Mouse (Mus musculus): ENCODE data around the gene Tent5c. TPM values are rescaled to one million over a fixed set of nuclear protein-coding genes. Genes with fewer than 3 reads are reported as not detected.

Gene Tent5c
- polyA plus RNA-seq, 1 experiment, result 0.13 TPM

GRCm38 (mm10) chr3:100474536-100474935 lies 14.6 kb downstream of the Tent5c start:
- Histone ChIP-seq H3K4me3 (no peak overlapping the region), H3K79me2 (ENCODE audit: control insufficient read depth, insufficient read depth) (no peaks in the 10 kb centered on the region), H3ac (ENCODE audit: control insufficient read depth, insufficient read length) (no peak overlapping the region), H3K36me3 (ENCODE audit: control insufficient read depth, insufficient read depth) (no peaks in the 10 kb centered on the region), H3K27me3 (ENCODE audit: control insufficient read depth, insufficient read depth, insufficient read length) (no peaks in the 10 kb centered on the region), H3K4me2 (ENCODE audit: low read depth) (no peak overlapping the region)
- TF ChIP-seq SRF (IDR thresholded peaks at IDR 0.05; ENCODE audit: control insufficient read depth, insufficient read length, low read depth), result no peak

GRCm38 (mm10) chr3:100473146-100473545 lies 16.0 kb downstream of the Tent5c start:
- TF ChIP-seq SRF (IDR thresholded peaks at IDR 0.05; ENCODE audit: control insufficient read depth, insufficient read length, low read depth), result no peak
- no peak for TF ChIP-seq CEBPB (IDR thresholded peaks at IDR 0.05; ENCODE audit: insufficient read depth, poor library complexity, severe bottlenecking)
- no peak for TF ChIP-seq E2F4 (IDR thresholded peaks at IDR 0.05; ENCODE audit: insufficient read depth)
- no peak for TF ChIP-seq REST (IDR thresholded peaks at IDR 0.05; ENCODE audit: insufficient read depth, insufficient read length)
- TF ChIP-seq TCF3 (IDR thresholded peaks at IDR 0.05; ENCODE audit: insufficient read length, low read depth), result no peak
- TF ChIP-seq MYOG (IDR thresholded peaks at IDR 0.05; ENCODE audit: control insufficient read depth in 1 of 3, insufficient read depth in 1 of 3, insufficient read length in 2 of 3, low read depth in 2 of 3), result no peak
- no peak for TF ChIP-seq MYOD1 (IDR thresholded peaks at IDR 0.05; ENCODE audit: control insufficient read depth in 1 of 3, insufficient read length in 2 of 3, low read depth in 2 of 3)
- Histone ChIP-seq H3K27me3 (ENCODE audit: control insufficient read depth, insufficient read depth, insufficient read length) (no peaks in the 10 kb centered on the region), H3ac (ENCODE audit: control insufficient read depth, insufficient read length) (no peak overlapping the region), H3K36me3 (ENCODE audit: control insufficient read depth, insufficient read depth) (no peaks in the 10 kb centered on the region), H3K4me2 (ENCODE audit: low read depth) (no peak overlapping the region), H3K79me2 (ENCODE audit: control insufficient read depth, insufficient read depth) (no peaks in the 10 kb centered on the region), H3K4me3 (no peak overlapping the region)

GRCm38 (mm10) chr3:100470902-100471301 lies 18.2 kb downstream of the Tent5c start:
- Histone ChIP-seq H3ac (ENCODE audit: control insufficient read depth, insufficient read length) (no peak overlapping the region), H3K4me2 (ENCODE audit: low read depth) (no peak overlapping the region), H3K4me3 (no peak overlapping the region), H3K27me3 (ENCODE audit: control insufficient read depth, insufficient read depth, insufficient read length) (no peaks in the 10 kb centered on the region), H3K36me3 (ENCODE audit: control insufficient read depth, insufficient read depth) (no peaks in the 10 kb centered on the region), H3K79me2 (ENCODE audit: control insufficient read depth, insufficient read depth) (no peaks in the 10 kb centered on the region)
- TF ChIP-seq TCF12 (IDR thresholded peaks at IDR 0.05; ENCODE audit: insufficient read depth, poor library complexity, severe bottlenecking), result no peak
- no peak for TF ChIP-seq POLR2AphosphoS2 (IDR thresholded peaks at IDR 0.05; ENCODE audit: insufficient read length, low read depth)
- TF ChIP-seq POLR2A (IDR thresholded peaks at IDR 0.05; ENCODE audit: insufficient read length, low read depth), result no peak
- TF ChIP-seq CEBPB (IDR thresholded peaks at IDR 0.05; ENCODE audit: insufficient read depth, poor library complexity, severe bottlenecking), result no peak
- no peak for TF ChIP-seq MAX (IDR thresholded peaks at IDR 0.05; ENCODE audit: low read depth)
- TF ChIP-seq USF1 (IDR thresholded peaks at IDR 0.05; ENCODE audit: low read depth), result no peak
- no peak for TF ChIP-seq MYOD1 (IDR thresholded peaks at IDR 0.05; ENCODE audit: control insufficient read depth in 1 of 3, insufficient read length in 2 of 3, low read depth in 2 of 3)
- no peak for TF ChIP-seq MYOG (IDR thresholded peaks at IDR 0.05; ENCODE audit: control insufficient read depth in 1 of 3, insufficient read depth in 1 of 3, insufficient read length in 2 of 3, low read depth in 2 of 3)
- TF ChIP-seq SRF (IDR thresholded peaks at IDR 0.05; ENCODE audit: control insufficient read depth, insufficient read length, low read depth), result no peak
- TF ChIP-seq E2F4 (IDR thresholded peaks at IDR 0.05; ENCODE audit: insufficient read depth), result no peak

- Histone ChIP-seq H3K36me3 (ENCODE audit: control insufficient read depth, insufficient read depth) (no peaks in the 10 kb centered on the region), H3ac (ENCODE audit: control insufficient read depth, insufficient read length) (no peak overlapping the region), H3K79me2 (ENCODE audit: control insufficient read depth, insufficient read depth) (no peaks in the 10 kb centered on the region), H3K4me3 (no peak overlapping the region), H3K4me2 (ENCODE audit: low read depth) (no peak overlapping the region), H3K27me3 (ENCODE audit: control insufficient read depth, insufficient read depth, insufficient read length) (no peaks in the 10 kb centered on the region)
- TF ChIP-seq SRF (IDR thresholded peaks at IDR 0.05; ENCODE audit: control insufficient read depth, insufficient read length, low read depth) (no peak), TCF12 (IDR thresholded peaks at IDR 0.05; ENCODE audit: insufficient read depth, poor library complexity, severe bottlenecking) (no peak), CEBPB (IDR thresholded peaks at IDR 0.05; ENCODE audit: insufficient read depth, poor library complexity, severe bottlenecking) (no peak), USF1 (IDR thresholded peaks at IDR 0.05; ENCODE audit: low read depth) (no peak), E2F4 (IDR thresholded peaks at IDR 0.05; ENCODE audit: insufficient read depth) (no peak), REST (IDR thresholded peaks at IDR 0.05; ENCODE audit: insufficient read depth, insufficient read length) (no peak), TCF3 (IDR thresholded peaks at IDR 0.05; ENCODE audit: insufficient read length, low read depth) (no peak), POLR2AphosphoS2 (IDR thresholded peaks at IDR 0.05; ENCODE audit: insufficient read length, low read depth) (no peak)
These were observed 19.0 kb downstream of the Tent5c start for GRCm38 (mm10) chr3:100470101-100470500.

GRCm38 (mm10) chr3:100466551-100466950 lies 22.6 kb downstream of the Tent5c start:
- Histone ChIP-seq H3K27me3 (ENCODE audit: control insufficient read depth, insufficient read depth, insufficient read length) (no peaks in the 10 kb centered on the region), H3K36me3 (ENCODE audit: control insufficient read depth, insufficient read depth) (no peaks in the 10 kb centered on the region), H3K4me3 (no peak overlapping the region), H3ac (ENCODE audit: control insufficient read depth, insufficient read length) (no peak overlapping the region), H3K79me2 (ENCODE audit: control insufficient read depth, insufficient read depth) (no peaks in the 10 kb centered on the region), H3K4me2 (ENCODE audit: low read depth) (no peak overlapping the region)
- TF ChIP-seq REST (IDR thresholded peaks at IDR 0.05; ENCODE audit: insufficient read depth, insufficient read length) (no peak), POLR2AphosphoS2 (IDR thresholded peaks at IDR 0.05; ENCODE audit: insufficient read length, low read depth) (no peak), TCF3 (IDR thresholded peaks at IDR 0.05; ENCODE audit: insufficient read length, low read depth) (no peak), SRF (IDR thresholded peaks at IDR 0.05; ENCODE audit: control insufficient read depth, insufficient read length, low read depth) (no peak), MYOG (IDR thresholded peaks at IDR 0.05; ENCODE audit: control insufficient read depth in 1 of 3, insufficient read depth in 1 of 3, insufficient read length in 2 of 3, low read depth in 2 of 3) (no peak), CEBPB (IDR thresholded peaks at IDR 0.05; ENCODE audit: insufficient read depth, poor library complexity, severe bottlenecking) (no peak), MAX (IDR thresholded peaks at IDR 0.05; ENCODE audit: low read depth) (no peak), TCF12 (IDR thresholded peaks at IDR 0.05; ENCODE audit: insufficient read depth, poor library complexity, severe bottlenecking) (no peak), POLR2A (IDR thresholded peaks at IDR 0.05; ENCODE audit: insufficient read length, low read depth) (no peak), MYOD1 (IDR thresholded peaks at IDR 0.05; ENCODE audit: control insufficient read depth in 1 of 3, insufficient read length in 2 of 3, low read depth in 2 of 3) (no peak), USF1 (IDR thresholded peaks at IDR 0.05; ENCODE audit: low read depth) (no peak), E2F4 (IDR thresholded peaks at IDR 0.05; ENCODE audit: insufficient read depth) (no peak)
